Mouse (Mus musculus): ENCODE data around the gene Tns2. TPM values are rescaled to one million over a fixed set of nuclear protein-coding genes. Genes with fewer than 3 reads are reported as not detected.

Gene Tns2
- polyA plus RNA-seq, 1 experiment from 2014 or later: 8.9 TPM

DNA sequence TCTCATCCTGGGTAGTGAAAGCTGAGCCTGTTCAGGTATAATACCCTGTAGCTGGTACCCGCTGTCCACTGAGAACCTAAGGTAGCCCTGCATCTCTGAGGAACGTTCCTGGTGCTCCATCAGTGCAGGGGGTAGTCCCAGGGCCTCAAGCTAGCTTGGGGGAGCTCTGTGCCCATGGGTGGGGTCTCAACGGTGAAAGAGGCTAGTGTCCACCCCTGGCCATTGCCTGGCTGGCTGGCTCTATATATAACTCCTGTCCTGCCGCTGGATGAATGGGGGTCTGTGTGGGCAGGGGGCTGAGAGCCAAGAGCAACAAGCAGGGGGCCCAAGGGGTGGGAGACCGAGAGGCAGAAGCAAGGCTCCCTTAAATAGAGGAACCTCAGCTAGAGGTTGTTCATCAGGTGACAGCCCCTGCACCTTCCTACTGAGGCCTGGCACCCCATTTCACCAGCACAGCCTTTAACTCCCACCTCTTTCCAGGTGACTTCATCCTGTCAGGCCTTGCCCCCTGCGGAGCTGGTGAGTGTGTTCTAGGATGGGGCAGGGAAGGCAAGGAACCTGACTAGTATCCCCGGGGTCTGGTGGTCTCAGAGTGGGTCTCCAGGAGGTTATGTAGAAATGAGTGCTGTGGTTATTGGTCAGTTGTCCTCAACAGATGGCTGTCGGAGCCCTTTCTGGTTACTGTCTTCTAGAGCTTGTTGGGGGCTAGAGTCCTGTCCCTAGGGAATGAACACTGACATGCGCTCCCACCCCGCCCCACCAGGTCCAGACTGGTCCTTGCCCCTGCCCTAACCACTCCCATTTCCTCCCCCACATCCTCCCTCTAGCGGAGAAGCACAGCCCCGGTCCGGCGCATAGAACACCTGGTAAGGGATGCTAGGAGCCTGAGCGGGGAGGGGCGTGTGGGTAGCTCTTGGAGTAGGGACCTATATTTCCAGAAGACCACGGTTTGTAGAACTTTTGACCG, 5.8 kb downstream of the Tns2 start:
- H3K4me2 ChIP-seq (ENCODE audit: low read length): peak overlapping the region; percentile 55; the same call in 1 of the 2 replicates
- H3K9me3 ChIP-seq (ENCODE audit: control insufficient read depth, low read length): no peaks in the 10 kb centered on the region
- peaks cover 41% of the 10 kb centered on the region for H3K27me3 ChIP-seq (ENCODE audit: control insufficient read depth, insufficient read depth, low read length)
- 30% methylated on average over 18 of the region's 18 CpGs for WGBS
- no peak overlapping the region for H3K4me3 ChIP-seq (replicated peaks; ENCODE audit: low read depth, low read length)
- ATAC-seq (ENCODE audit: low FRiP score, low TSS enrichment): no peak
- H3K27ac ChIP-seq (replicated peaks; ENCODE audit: low read depth, low read length): no peak overlapping the region
- peaks cover 18% of the 10 kb centered on the region for H3K4me1 ChIP-seq (ENCODE audit: control insufficient read depth, insufficient read depth, low read length)
- no peaks in the 10 kb centered on the region for H3K36me3 ChIP-seq (ENCODE audit: control insufficient read depth, insufficient read depth, low read length)
- no peak overlapping the region for H3K9ac ChIP-seq (replicated peaks; ENCODE audit: low read length)
- no peak for DNase-seq

DNA sequence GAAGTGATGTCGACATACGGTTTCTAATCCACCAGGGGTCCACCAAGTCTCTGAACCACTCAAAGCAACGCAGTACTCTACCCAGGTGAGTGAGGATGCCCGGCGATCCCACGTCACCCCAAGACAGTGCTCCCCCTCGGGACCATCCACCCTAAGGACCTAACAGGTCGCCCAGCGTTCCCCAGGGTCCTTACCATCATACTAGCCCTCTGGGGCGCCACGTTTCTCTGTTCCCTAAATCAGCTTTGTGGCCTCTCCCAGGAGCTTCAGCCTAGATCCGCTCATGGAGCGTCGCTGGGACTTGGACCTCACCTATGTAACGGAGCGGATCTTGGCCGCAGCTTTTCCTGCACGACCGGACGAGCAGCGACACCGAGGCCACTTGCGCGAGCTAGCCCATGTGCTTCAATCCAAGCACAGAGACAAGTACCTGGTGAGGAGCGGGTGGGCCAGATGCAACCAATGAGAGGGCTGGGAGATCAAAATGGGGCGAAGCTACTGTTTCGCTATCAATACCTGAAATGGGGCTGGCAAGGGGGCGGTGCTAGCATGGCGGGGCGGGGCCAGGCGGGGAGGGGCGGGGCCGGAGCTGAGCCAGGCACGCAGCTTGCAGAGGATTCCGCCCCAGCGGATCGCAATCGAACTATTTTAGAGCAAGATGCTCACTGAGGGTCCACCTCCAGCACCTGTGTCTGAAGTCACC, 6.7 kb downstream of the Tns2 start:
- H3K27ac ChIP-seq (replicated peaks; ENCODE audit: low read depth, low read length): no peak overlapping the region
- H3K4me1 ChIP-seq (ENCODE audit: control insufficient read depth, insufficient read depth, low read length): peaks cover 18% of the 10 kb centered on the region
- H3K4me2 ChIP-seq (ENCODE audit: low read length): peak overlapping the region; percentile 55
- peak overlapping the region; percentile 29 for H3K4me3 ChIP-seq (replicated peaks; ENCODE audit: low read depth, low read length)
- no peaks in the 10 kb centered on the region for H3K36me3 ChIP-seq (ENCODE audit: control insufficient read depth, insufficient read depth, low read length)
- peak overlapping the region; percentile 21 for H3K9ac ChIP-seq (replicated peaks; ENCODE audit: low read length)
- 2% methylated on average over 38 of the region's 38 CpGs for WGBS
- DNase-seq: peak; percentile 41
- H3K27me3 ChIP-seq (ENCODE audit: control insufficient read depth, insufficient read depth, low read length): peaks cover 35% of the 10 kb centered on the region
- no peaks in the 10 kb centered on the region for H3K9me3 ChIP-seq (ENCODE audit: control insufficient read depth, low read length)
- ATAC-seq (ENCODE audit: low FRiP score, low TSS enrichment): no peak

DNA sequence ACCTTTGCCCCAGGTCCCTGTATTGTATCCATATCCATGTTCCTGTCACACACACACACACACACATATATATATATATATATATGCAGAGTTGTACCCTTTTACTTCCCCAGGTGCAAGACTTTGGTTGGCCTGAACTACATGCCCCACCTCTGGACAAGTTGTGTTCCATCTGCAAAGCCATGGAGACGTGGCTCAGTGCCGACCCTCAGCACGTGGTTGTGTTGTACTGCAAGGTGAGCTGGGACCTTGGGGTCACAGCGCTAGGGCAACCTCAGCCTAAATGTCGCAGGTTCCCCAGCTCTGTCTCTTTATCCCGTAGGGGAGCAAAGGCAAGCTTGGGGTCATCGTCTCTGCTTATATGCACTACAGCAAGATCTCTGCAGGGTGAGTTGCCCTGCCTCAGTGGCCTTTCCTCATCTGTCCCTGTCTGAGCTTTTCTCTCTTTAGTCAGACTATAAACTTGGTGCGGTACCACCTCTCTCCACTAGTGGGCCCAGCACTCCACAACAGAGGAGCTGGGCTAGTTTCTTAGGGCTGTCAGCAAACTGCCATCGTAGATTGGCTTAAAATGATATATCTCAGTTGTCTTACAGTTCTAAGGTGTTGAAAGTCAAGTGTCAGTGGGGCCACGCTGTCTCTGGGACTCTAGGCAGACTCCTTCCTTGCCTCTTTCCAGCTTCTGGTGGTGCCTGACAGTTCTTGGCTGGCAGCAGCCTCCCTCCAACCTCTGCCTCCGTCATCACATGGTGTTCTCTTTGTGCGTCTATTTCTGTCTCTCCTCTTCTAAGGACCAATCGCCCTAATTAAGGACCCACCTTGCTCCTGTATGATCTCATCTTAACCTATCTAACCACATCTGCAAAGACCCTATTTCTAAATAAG, 7.7 kb downstream of the Tns2 start:
- Histone ChIP-seq H3K27ac (replicated peaks; ENCODE audit: low read depth, low read length) (no peak overlapping the region), H3K4me3 (replicated peaks; ENCODE audit: low read depth, low read length) (peak overlapping the region; percentile 29; the same call in 1 of the 2 replicates), H3K4me1 (ENCODE audit: control insufficient read depth, insufficient read depth, low read length) (peaks cover 16% of the 10 kb centered on the region), H3K9ac (replicated peaks; ENCODE audit: low read length) (no peak overlapping the region), H3K27me3 (ENCODE audit: control insufficient read depth, insufficient read depth, low read length) (peaks cover 31% of the 10 kb centered on the region), H3K9me3 (ENCODE audit: control insufficient read depth, low read length) (no peaks in the 10 kb centered on the region), H3K4me2 (ENCODE audit: low read length) (peak overlapping the region; percentile 55; the same call in 1 of the 2 replicates), H3K36me3 (ENCODE audit: control insufficient read depth, insufficient read depth, low read length) (no peaks in the 10 kb centered on the region)
- ATAC-seq (ENCODE audit: low FRiP score, low TSS enrichment): no peak; the same call in 1 of the 2 replicates
- DNase-seq: peak; percentile 85
- WGBS: 33% methylated on average over 13 of the region's 13 CpGs

DNA sequence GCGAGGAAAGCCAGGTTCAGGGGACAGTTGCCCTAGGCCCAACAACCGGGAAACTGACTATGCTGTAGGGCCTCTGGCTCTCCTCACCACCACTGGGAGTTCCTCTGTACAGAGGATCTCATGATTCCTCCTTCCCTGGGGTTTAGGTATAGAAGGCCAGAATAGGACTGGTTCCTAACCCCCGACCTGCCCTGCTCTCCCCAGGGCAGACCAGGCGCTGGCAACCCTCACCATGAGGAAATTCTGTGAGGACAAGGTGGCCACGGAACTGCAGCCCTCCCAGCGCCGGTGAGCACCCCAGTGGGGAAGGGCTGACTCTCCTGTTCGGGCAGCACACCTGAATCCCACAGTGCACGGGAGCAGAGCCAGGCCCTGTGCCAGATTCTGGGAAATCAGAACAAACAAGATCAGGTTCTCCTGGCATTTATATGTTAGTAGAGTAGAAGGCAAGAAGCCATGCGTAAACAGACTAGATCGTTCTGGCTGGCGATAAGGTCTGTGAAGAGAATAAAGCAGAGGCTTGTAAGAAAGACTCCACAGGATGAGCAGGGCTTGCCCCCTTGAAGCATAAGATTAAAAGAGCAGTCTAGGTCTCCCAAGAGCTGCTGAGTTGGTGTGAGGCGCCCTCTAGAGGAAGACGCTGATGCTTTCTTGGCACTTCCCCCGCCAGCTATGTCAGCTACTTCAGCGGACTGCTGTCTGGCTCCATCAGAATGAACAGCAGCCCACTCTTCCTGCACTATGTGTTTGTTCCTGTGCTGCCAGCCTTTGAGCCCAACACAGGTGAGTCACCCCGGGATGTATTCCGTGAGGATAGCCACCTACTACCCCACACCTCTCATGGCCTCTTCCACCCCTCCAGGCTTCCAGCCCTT, 8.7 kb downstream of the Tns2 start:
- H3K36me3 ChIP-seq (ENCODE audit: control insufficient read depth, insufficient read depth, low read length): no peaks in the 10 kb centered on the region
- no peak overlapping the region for H3K27ac ChIP-seq (replicated peaks; ENCODE audit: low read depth, low read length)
- no peak for ATAC-seq (ENCODE audit: low FRiP score, low TSS enrichment)
- H3K4me2 ChIP-seq (ENCODE audit: low read length): no peak overlapping the region
- WGBS: 47% methylated on average over 18 of the region's 18 CpGs
- H3K9me3 ChIP-seq (ENCODE audit: control insufficient read depth, low read length): no peaks in the 10 kb centered on the region
- H3K9ac ChIP-seq (replicated peaks; ENCODE audit: low read length): no peak overlapping the region
- H3K4me1 ChIP-seq (ENCODE audit: control insufficient read depth, insufficient read depth, low read length): peaks cover 10% of the 10 kb centered on the region
- H3K4me3 ChIP-seq (replicated peaks; ENCODE audit: low read depth, low read length): no peak overlapping the region
- peak; percentile 83 for DNase-seq
- H3K27me3 ChIP-seq (ENCODE audit: control insufficient read depth, insufficient read depth, low read length): peaks cover 30% of the 10 kb centered on the region

DNA sequence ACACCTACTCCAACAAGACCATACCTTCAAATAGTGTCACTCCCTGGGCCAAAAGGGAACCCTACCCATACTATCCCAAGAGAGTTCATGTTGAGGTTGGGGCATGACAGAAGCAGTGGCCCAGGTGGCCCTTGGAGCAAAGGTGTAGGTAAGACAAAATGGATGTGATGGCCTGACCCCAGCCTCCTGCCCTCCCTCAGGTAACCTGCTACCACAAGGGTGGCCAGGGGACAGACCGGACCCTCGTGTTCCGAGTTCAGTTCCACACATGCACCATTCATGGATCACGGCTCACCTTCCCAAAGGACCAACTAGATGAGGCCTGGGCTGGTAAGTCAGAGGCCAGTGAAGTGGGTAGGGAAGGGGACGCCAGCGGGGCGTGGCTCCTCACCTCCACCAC, 10.1 kb downstream of the Tns2 start:
- 94% methylated on average over 7 of the region's 7 CpGs for WGBS
- Histone ChIP-seq H3K4me1 (ENCODE audit: control insufficient read depth, insufficient read depth, low read length) (peaks cover 8% of the 10 kb centered on the region), H3K4me2 (ENCODE audit: low read length) (no peak overlapping the region), H3K27ac (replicated peaks; ENCODE audit: low read depth, low read length) (no peak overlapping the region), H3K9ac (replicated peaks; ENCODE audit: low read length) (no peak overlapping the region), H3K4me3 (replicated peaks; ENCODE audit: low read depth, low read length) (no peak overlapping the region), H3K36me3 (ENCODE audit: control insufficient read depth, insufficient read depth, low read length) (peaks cover 4% of the 10 kb centered on the region; the same call in 1 of the 2 replicates), H3K9me3 (ENCODE audit: control insufficient read depth, low read length) (no peaks in the 10 kb centered on the region), H3K27me3 (ENCODE audit: control insufficient read depth, insufficient read depth, low read length) (peaks cover 27% of the 10 kb centered on the region)
- no peak for DNase-seq
- no peak for ATAC-seq (ENCODE audit: low FRiP score, low TSS enrichment)

DNA sequence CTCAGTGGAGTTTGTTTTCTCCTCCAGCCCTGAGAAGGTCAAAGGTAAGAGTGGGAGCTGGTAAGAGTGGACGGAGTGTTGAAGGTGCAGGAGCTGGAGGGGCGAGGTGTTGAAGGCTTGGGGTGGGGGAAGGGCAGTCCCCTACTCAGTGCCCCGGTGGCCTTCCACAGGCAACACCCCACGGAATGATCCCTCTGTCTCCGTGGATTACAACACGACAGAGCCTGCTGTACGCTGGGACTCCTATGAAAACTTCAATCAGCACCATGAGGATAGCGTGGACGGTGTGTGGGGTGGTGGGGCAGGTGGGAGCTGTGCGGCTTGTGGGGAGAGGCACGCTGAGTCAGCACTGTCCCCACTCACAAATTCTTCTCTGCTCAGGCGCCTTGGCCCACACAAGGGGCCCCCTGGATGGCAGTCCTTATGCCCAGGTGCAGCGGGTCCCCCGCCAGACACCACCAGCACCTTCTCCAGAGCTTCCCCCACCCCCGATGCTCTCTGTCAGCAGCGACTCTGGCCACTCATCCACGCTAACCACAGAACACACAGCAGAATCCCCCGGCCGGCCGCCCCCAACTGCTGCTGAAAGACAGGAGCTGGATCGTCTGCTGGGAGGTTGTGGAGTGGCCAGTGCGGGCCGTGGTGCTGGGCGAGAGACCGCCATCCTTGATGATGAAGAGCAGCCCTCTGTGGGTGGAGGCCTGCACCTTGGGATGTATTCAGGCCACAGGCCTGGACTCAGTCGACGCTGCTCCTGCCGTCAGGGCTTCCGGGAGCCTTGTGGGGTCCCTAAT, 10.7 kb downstream of the Tns2 start:
- ATAC-seq (ENCODE audit: low FRiP score, low TSS enrichment) (no peak), DNase-seq (no peak)
- no peak overlapping the region for H3K9ac ChIP-seq (replicated peaks; ENCODE audit: low read length)
- no peaks in the 10 kb centered on the region for H3K9me3 ChIP-seq (ENCODE audit: control insufficient read depth, low read length)
- peaks cover 10% of the 10 kb centered on the region for H3K36me3 ChIP-seq (ENCODE audit: control insufficient read depth, insufficient read depth, low read length)
- no peak overlapping the region for H3K27ac ChIP-seq (replicated peaks; ENCODE audit: low read depth, low read length)
- whole genome bisulfite sequencing: 74% methylated on average over 29 of the region's 29 CpGs
- H3K4me3 ChIP-seq (replicated peaks; ENCODE audit: low read depth, low read length): no peak overlapping the region
- peaks cover 8% of the 10 kb centered on the region for H3K4me1 ChIP-seq (ENCODE audit: control insufficient read depth, insufficient read depth, low read length)
- peaks cover 21% of the 10 kb centered on the region for H3K27me3 ChIP-seq (ENCODE audit: control insufficient read depth, insufficient read depth, low read length)
- H3K4me2 ChIP-seq (ENCODE audit: low read length): no peak overlapping the region

DNA sequence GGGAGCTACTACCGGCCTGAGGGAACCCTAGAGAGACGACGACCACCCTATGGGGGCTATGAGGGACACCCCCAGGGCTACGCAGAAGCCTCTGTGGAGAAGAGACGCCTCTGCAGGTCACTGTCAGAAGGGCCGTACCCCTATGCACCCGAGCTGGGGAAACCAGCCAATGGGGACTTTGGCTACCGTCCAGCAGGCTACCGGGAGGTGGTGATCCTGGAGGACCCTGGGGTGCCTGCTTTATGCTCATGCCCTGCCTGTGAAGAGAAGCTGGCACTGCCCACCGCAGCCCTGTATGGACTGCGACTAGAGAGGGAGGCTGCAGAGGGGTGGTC, 11.2 kb downstream of the Tns2 start:
- H3K9me3 ChIP-seq (ENCODE audit: control insufficient read depth, low read length): no peaks in the 10 kb centered on the region
- H3K27me3 ChIP-seq (ENCODE audit: control insufficient read depth, insufficient read depth, low read length): peaks cover 15% of the 10 kb centered on the region
- no peak for ATAC-seq (ENCODE audit: low FRiP score, low TSS enrichment)
- no peak overlapping the region for H3K9ac ChIP-seq (replicated peaks; ENCODE audit: low read length)
- H3K36me3 ChIP-seq (ENCODE audit: control insufficient read depth, insufficient read depth, low read length): peaks cover 16% of the 10 kb centered on the region
- H3K4me1 ChIP-seq (ENCODE audit: control insufficient read depth, insufficient read depth, low read length): peaks cover 8% of the 10 kb centered on the region
- 79% methylated on average over 11 of the region's 11 CpGs for WGBS
- H3K4me2 ChIP-seq (ENCODE audit: low read length): no peak overlapping the region
- no peak overlapping the region for H3K27ac ChIP-seq (replicated peaks; ENCODE audit: low read depth, low read length)
- H3K4me3 ChIP-seq (replicated peaks; ENCODE audit: low read depth, low read length): no peak overlapping the region
- DNase-seq: no peak

All from midbrain, embryonic 14.5 days (tissue).